Mouse (Mus musculus) v-Abl transformed pro-B cells (cell line): Measurements from ENCODE around the gene Gls.

Experiments used
- in situ Hi-C, 2 experiments: fragments of 400-800 bp; cut with MboI; formaldehyde crosslinking; loops; one replicate each; pipeline ENCODE4 v1.15.1; 2025; ENCODE audit not compliant: unreplicated experiment in 2 of 2

The Gls gene

GRCm38 (mm10) chr1:52251038-52251735 is 18.2 kb upstream of the Gls start:
- in situ Hi-C loops, result no loop called here

GRCm38 (mm10) chr1:52248899-52249556 is 16.0 kb upstream of the Gls start:
- in situ Hi-C loops, result no loop called here

DNA sequence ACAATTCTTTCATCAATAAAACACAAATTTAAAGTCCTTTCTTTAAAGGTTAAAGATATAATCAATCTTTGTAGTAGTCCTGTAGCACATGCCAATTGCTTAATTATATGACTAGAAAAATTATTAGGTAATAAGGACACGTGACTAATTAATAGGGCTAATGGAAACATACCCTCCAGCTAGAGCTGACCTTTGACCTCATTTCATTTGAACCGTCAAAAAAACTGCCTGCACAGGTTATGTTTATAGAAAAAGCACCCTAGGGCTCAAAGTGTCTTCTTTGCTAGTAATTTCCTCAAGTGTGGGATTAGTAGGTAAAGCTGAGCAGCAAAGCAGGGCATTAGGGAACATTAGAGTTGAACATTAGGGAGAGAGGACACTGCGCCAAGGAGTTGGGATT is 9.2 kb upstream of the Gls start:
- in situ Hi-C loops, result no loop called here

DNA sequence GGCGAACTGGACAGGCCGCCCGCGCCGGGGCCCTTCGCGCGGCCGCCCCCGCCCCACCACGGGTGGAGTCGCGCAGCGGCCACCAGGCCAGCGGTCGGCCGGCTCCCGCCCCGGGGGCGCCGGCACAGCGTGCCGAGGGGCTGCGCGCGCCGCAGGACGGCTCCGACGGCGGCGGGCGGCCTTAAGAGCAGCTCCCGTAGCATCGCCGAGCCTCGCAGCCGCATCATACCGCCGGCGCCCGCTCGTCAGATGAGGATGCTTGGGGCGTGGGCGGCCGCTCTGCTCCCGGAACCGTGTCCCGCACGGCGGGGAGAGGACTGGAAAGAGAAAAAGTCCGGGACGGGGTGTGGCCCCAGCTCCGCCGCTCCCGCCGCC is 279 bp downstream of the Gls start:
- in situ Hi-C loops, result no loop called here

- in situ Hi-C loops, result no loop called here
Measured at GRCm38 (mm10) chr1:52231939-52232765, 880 bp downstream of the Gls start.

DNA sequence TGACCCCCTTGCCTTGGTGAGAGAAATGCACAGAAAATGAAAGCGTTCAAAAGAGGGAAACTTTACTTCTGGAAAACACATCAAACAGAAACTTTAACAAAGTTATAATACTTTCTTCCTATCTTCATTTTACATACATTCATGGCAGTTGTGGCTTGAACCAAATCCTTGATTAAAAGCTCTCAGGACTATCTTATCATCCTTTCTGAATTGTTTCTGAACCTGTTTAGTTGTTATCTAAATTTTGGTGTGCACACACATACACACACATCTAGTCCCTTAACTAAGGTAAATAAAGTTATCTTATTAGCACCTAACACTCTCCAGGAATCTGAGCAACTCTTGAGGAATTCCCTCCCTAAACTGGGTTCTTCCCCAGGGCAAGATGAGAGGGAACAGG is 2.6 kb downstream of the Gls start:
- in situ Hi-C loops, result no loop called here

GRCm38 (mm10) chr1:52228178-52228577 is 4.9 kb downstream of the Gls start:
- in situ Hi-C loops, result no loop called here

- in situ Hi-C loops, result no loop called here
Measured at GRCm38 (mm10) chr1:52226416-52226815, 6.6 kb downstream of the Gls start.

DNA sequence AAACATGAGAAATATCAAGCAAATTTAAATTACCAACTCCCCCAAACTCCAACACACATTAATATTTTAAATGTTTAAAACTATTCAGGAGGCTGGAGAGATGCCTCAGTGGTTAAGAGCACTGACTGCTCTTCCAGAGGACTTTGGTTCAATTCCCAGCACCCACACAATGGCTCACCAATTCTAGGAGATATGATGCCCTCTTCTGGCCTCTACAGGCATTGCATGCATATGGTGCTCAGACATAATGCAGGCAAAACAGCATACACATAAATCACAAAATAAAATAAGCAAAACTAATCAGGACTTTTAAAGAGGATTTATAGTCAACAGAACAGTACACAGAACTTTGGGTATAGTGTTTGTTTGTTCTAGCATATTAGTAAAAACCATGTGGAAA is 16.3 kb downstream of the Gls start:
- in situ Hi-C loops, result no loop called here

GRCm38 (mm10) chr1:52182992-52183391 is 50.0 kb downstream of the Gls start:
- in situ Hi-C loops, result no loop called here

- in situ Hi-C loops, result no loop called here
Measured at GRCm38 (mm10) chr1:52181994-52182393, 51.0 kb downstream of the Gls start.

DNA sequence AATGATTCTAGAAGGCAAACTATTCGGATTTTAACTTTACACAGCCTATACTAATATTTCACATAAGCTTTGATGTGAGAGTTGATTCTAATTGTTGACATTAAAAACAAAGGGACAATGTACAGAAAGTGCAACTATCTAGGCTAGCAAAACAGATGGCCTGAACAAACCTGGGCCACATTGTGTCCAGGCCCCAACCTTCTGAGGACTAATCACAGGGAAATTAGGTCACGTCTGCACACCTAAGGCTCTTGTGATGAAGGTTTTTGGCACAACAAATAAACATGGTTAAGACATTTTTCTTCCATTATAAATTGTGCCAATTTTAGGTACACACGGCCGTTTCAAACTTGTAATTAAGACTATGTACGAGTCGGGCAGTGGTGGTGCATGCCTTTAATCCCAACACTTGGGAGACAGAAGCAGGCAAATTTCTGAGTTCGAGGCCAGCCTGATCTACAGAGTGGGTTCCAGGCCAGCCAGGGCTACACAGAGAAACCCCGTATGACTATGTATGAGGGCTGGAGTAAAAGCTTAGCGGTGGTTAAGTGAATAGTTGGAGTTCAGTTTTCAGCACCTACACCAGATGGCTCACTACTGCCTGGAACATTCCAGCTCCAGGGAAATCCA is 53.0 kb downstream of the Gls start:
- in situ Hi-C loops, result no loop called here

DNA sequence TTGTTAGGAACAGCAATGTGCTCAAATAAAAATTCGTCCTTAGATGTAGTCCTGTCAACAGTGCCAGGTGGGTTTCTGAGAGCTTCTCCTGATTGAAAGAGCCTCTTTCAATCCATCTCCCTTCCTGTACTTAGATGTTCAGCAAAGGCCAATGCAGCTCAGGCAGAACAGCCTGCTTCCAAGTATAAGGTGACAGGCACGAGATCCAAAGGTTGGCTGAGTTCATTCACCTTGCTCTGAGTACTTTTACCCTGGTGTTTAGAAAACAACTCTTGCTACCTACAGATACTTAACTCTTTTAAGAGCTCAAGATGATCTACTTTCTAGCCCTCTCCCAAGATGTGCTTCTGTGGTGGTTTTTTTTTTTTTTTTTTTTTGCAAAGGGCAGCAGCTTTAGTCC is 56.0 kb downstream of the Gls start:
- in situ Hi-C loops, result no loop called here

DNA sequence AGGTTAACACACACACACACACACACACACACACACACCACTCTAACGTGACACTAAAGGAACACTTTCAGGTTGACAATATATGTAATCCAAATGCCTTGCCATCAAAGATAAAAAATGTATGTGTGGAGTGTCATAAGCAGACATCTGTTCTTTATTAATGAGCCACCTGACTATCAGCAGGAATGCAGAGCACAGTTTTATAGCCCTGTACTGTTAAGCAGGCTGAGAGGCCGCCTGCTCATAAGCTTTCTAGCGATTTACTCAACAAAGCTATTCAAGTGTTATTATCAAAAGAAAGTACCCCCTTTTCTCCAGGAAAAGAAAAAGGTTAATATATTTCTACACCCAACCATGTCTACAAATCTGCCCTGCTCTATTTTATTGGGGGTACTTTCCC is 57.0 kb downstream of the Gls start:
- in situ Hi-C loops, result no loop called here

DNA sequence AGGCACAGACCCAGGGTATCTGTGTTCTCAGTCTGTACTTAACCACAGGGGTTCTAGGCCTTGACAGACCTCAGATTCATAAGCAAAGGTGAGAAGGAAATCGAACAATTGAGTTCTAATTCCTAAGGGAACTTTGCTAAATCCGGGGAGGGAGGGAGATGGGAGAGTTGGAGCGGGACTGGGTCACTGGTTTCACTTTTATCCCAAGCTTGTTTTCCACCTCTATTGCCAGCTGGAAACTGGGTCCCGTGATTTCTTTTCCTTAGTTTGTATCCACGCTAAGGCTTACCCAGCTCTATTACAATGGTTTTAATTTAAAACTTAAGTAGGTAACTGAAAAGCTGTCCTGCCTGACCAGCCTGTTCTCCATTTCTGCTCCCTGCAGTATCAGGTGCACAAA is 57.7 kb downstream of the Gls start:
- in situ Hi-C loops, result no loop called here

DNA sequence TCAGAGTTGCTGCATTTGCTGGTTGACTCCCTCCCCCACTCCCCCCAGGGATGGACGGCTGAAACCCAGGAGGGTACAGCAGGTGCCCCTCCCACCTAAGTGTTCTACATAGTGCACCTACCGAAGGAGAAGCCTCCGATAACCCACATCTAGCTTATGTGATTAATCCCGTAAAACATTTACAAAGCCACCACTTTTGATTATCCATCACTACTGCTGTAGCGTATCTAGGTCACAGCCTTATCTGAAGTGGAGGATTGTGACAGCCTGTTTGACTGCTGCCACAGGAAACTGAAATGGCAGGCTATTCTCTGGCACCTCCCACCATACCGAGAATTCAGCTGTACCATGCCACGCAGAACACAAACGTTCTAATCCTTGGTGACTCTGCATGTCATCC is 61.8 kb downstream of the Gls start:
- in situ Hi-C loops, result loop anchor here in 1 of 2 experiments (5.0 kb wide), 1 partner anchor 96 kb away; no protein-coding TSS in a partner anchor

DNA sequence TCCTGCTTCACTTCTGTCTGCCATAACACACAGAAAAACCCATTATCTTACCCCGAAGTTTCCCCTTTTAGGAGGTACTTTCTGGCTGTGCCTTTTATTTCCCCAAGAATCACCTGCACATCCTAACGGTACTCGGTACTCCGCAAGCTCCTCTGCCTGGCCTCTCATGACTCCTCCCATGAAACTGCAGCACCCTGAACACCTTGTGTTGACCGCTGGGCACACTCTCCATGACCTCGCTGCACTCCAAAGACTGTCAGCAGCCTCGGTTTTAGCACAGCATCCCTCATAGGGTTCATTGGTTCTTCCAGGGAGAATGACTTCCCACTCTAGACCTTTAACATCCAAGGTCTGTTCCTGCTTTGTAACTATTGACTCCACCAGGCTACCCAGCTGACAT is 62.3 kb downstream of the Gls start:
- in situ Hi-C loops, result loop anchor here in 1 of 2 experiments (5.0 kb wide), 1 partner anchor 97 kb away; no protein-coding TSS in a partner anchor

- in situ Hi-C loops, result loop anchor here in 1 of 2 experiments (5.0 kb wide), 1 partner anchor 97 kb away; no protein-coding TSS in a partner anchor
Measured at GRCm38 (mm10) chr1:52170057-52170456, 63.0 kb downstream of the Gls start.

DNA sequence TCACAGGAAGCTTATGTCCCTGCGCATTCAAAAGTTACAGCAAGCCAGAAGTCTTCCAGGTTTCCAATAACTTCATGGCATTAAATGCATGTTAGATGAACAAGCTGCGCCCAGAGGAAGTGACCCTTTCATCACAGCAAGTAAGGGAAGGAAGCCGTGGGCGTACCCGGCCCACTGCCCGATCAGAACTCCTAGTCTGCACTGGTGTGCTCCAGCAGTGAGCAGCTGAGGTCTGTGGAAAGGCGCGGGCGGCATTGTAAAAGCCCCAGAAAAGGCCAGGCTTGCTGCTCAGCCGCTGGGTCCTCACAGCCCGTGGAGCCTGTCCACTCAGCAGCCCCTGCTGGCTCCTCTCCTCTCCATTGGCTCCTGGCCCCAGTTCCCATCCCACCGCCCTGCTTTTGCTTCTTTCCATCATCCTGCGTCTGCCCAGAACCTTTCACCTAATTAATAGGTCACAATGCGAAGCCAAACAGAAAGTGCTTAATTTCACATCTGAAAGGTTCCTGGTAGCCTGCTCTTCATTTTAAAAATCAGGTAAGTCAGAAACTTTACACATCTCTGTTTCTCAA is 66.3 kb downstream of the Gls start:
- in situ Hi-C loops, result no loop called here

DNA sequence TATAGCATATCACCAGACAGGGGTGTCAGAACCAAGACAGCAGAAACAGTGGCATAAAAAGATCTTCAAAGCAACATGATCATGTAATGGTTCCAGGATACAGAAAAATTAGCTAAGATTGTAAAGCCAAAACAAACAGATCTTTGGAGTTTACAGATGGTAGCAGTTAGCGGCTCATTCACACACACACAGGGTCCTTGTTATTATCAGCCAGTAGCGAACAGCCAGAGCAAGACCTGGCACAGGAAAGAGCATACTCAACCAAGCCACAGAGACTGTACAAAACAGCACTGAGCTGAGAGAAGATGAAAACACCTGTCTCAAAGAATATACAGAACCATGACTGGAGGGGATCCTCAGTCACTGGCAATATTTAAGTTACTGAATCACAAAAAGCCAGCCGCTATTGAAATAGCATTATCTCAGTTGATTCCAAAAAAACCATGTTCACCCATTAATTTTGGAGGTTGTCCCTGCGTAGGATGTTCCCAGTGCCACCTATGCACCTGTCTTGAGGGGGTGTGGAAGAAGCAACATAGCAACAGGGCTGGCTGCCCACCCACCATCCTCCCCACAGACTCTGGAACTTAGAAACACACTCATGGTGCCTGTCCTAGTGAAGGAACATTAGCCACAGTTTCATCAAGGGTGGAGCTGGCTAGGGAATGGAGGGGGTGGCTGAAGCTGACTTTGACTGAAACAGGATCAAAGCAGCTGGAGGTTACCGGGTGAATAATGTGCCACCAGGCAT is 69.2 kb downstream of the Gls start:
- in situ Hi-C loops, result no loop called here
